Mouse (Mus musculus): ENCODE data around the gene Nags. TPM values are rescaled to one million over a fixed set of nuclear protein-coding genes. Genes with fewer than 3 reads are reported as not detected.

Nags gene
- polyA plus RNA-seq (2017; shearing (Covaris generic)), result 0.37 TPM

GRCm38 (mm10) chr11:102145471-102146001, at the start of gene Nags:
Nags (plus strand) TSS chr11:102145513.

GRCm38 (mm10) chr11:102101219-102101618, 44.1 kb upstream of the Nags start, which contains the start of gene Ppy:
Ppy (minus strand) TSS chr11:102101319.

GRCm38 (mm10) chr11:102107732-102108131, 37.6 kb upstream of the Nags start, which contains the start of gene Pyy:
Pyy (minus strand) TSS chr11:102107832.

GRCm38 (mm10) chr11:102156039-102156785, 10.9 kb downstream of the Nags start, which contains the start of gene Tmem101:
Tmem101 (minus strand) TSS chr11:102156404.

GRCm38 (mm10) chr11:102184646-102185495, 39.6 kb downstream of the Nags start, which contains the start of gene Lsm12:
Lsm12 (minus strand) TSS chr11:102185296.

GRCm38 (mm10) chr11:102189461-102190436, 44.4 kb downstream of the Nags start, which contains the start of gene G6pc3:
G6pc3 (plus strand) TSS chr11:102189620.

Other genes starting within 250 kb of the Nags start
- gene Sost, start 178.5 kb upstream of the Nags start, polyA plus RNA-seq (2017; shearing (Covaris generic)), result not detected
- not detected for gene Cfap97d1, start 161.2 kb upstream of the Nags start, polyA plus RNA-seq (2017; shearing (Covaris generic))
- 2.1 TPM for gene Dusp3, start 158.5 kb upstream of the Nags start, polyA plus RNA-seq (2017; shearing (Covaris generic))
- gene Mpp3, start 117.1 kb upstream of the Nags start, polyA plus RNA-seq (2017; shearing (Covaris generic)), result 0.50 TPM
- gene Cd300lg, start 104.0 kb upstream of the Nags start, polyA plus RNA-seq (2017; shearing (Covaris generic)), result 0.21 TPM
- gene Mpp2, start 57.0 kb upstream of the Nags start, polyA plus RNA-seq (2017; shearing (Covaris generic)), result 4.1 TPM
- gene Ppy, start 44.2 kb upstream of the Nags start, polyA plus RNA-seq (2017; shearing (Covaris generic)), result not detected
- not detected for gene Pyy, start 37.7 kb upstream of the Nags start, polyA plus RNA-seq (2017; shearing (Covaris generic))
- gene Tmem101, start 10.9 kb downstream of the Nags start, polyA plus RNA-seq (2017; shearing (Covaris generic)), result 4.5 TPM
- gene Lsm12, start 39.8 kb downstream of the Nags start, polyA plus RNA-seq (2017; shearing (Covaris generic)), result 79.8 TPM
- gene G6pc3, start 44.1 kb downstream of the Nags start, polyA plus RNA-seq (2017; shearing (Covaris generic)), result 20.7 TPM
- 46.5 TPM for gene Hdac5, start 84.7 kb downstream of the Nags start, polyA plus RNA-seq (2017; shearing (Covaris generic))
- 0.33 TPM for gene BC030867, start 103.4 kb downstream of the Nags start, polyA plus RNA-seq (2017; shearing (Covaris generic))
- not detected for gene Asb16, start 123.2 kb downstream of the Nags start, polyA plus RNA-seq (2017; shearing (Covaris generic))
- 42.8 TPM for gene Tmub2, start 139.4 kb downstream of the Nags start, polyA plus RNA-seq (2017; shearing (Covaris generic))
- gene Atxn7l3, start 151.1 kb downstream of the Nags start, polyA plus RNA-seq (2017; shearing (Covaris generic)), result 15.0 TPM
- gene Ubtf, start 174.2 kb downstream of the Nags start, polyA plus RNA-seq (2017; shearing (Covaris generic)), result 113 TPM
- gene Slc4a1, start 220.7 kb downstream of the Nags start, polyA plus RNA-seq (2017; shearing (Covaris generic)), result 0.09 TPM
- 4.2 TPM for gene Rundc3a, start 247.9 kb downstream of the Nags start, polyA plus RNA-seq (2017; shearing (Covaris generic))

Data from effector memory CD4-positive, alpha-beta T cell, adult 7 months (primary cell).